Mouse (Mus musculus): ENCODE results near the gene Gc.
A peak's percentile ranks its signal among the peaks of the same experiment; 100 is the strongest.

Gene Gc

GRCm38 (mm10) chr5:89457554-89458062, at the start of gene Gc:
Gene Gc (minus strand): TSS chr5:89457898.
- no peak for DNase-seq (ENCODE audit: low spot score in 2 of 2)

GRCm38 (mm10) chr5:89500182-89500581, 42.5 kb upstream of the Gc start:
- DNase-seq (ENCODE audit: low spot score in 2 of 2) = no peak

GRCm38 (mm10) chr5:89492560-89492959, 34.9 kb upstream of the Gc start:
- no peak for DNase-seq (ENCODE audit: low spot score in 2 of 2)

GRCm38 (mm10) chr5:89470483-89470882, 12.8 kb upstream of the Gc start:
- no peak for DNase-seq (ENCODE audit: low spot score in 2 of 2)

- DNase-seq (ENCODE audit: low spot score in 2 of 2) = no peak
These were observed 10.2 kb upstream of the Gc start for GRCm38 (mm10) chr5:89467886-89468285.

- DNase-seq (ENCODE audit: low spot score in 2 of 2) = no peak
These were observed 9.3 kb upstream of the Gc start for GRCm38 (mm10) chr5:89467045-89467444.

- no peak for DNase-seq (ENCODE audit: low spot score in 2 of 2)
These were observed 8.6 kb upstream of the Gc start for GRCm38 (mm10) chr5:89466275-89466674.

GRCm38 (mm10) chr5:89461817-89462216, 4.1 kb upstream of the Gc start:
- DNase-seq (ENCODE audit: low spot score in 2 of 2) = no peak

- no peak for DNase-seq (ENCODE audit: low spot score in 2 of 2)
These were observed 1.9 kb upstream of the Gc start for GRCm38 (mm10) chr5:89459591-89459990.

GRCm38 (mm10) chr5:89458987-89459386, 1.3 kb upstream of the Gc start:
- no peak for DNase-seq (ENCODE audit: low spot score in 2 of 2)

- peak in 1 of 2 experiments; percentile 24 for DNase-seq (ENCODE audit: low spot score in 2 of 2)
These were observed 2.2 kb downstream of the Gc start for GRCm38 (mm10) chr5:89455526-89455925.

GRCm38 (mm10) chr5:89450798-89451197, 6.9 kb downstream of the Gc start:
- no peak for DNase-seq (ENCODE audit: low spot score in 2 of 2)

GRCm38 (mm10) chr5:89449325-89449724, 8.4 kb downstream of the Gc start:
- no peak for DNase-seq (ENCODE audit: low spot score in 2 of 2)

GRCm38 (mm10) chr5:89447978-89448377, 9.7 kb downstream of the Gc start:
- no peak for DNase-seq (ENCODE audit: low spot score in 2 of 2)

GRCm38 (mm10) chr5:89444360-89444759, 13.3 kb downstream of the Gc start:
- DNase-seq (ENCODE audit: low spot score in 2 of 2) = no peak

- no peak for DNase-seq (ENCODE audit: low spot score in 2 of 2)
These were observed 46.2 kb downstream of the Gc start for GRCm38 (mm10) chr5:89411536-89411935.

- DNase-seq (ENCODE audit: low spot score in 2 of 2) = no peak
These were observed 50.2 kb downstream of the Gc start for GRCm38 (mm10) chr5:89407376-89408082.

GRCm38 (mm10) chr5:89405132-89405531, 52.6 kb downstream of the Gc start:
- DNase-seq (ENCODE audit: low spot score in 2 of 2) = no peak

GRCm38 (mm10) chr5:89390405-89390804, 67.3 kb downstream of the Gc start:
- no peak for DNase-seq (ENCODE audit: low spot score in 2 of 2)

GRCm38 (mm10) chr5:89384204-89384603, 73.5 kb downstream of the Gc start:
- DNase-seq (ENCODE audit: low spot score in 2 of 2) = no peak

- DNase-seq (ENCODE audit: low spot score in 2 of 2) = no peak
These were observed 76.4 kb downstream of the Gc start for GRCm38 (mm10) chr5:89381340-89381739.

- no peak for DNase-seq (ENCODE audit: low spot score in 2 of 2)
These were observed 87.6 kb downstream of the Gc start for GRCm38 (mm10) chr5:89370140-89370539.

- no peak for DNase-seq (ENCODE audit: low spot score in 2 of 2)
These were observed 89.5 kb downstream of the Gc start for GRCm38 (mm10) chr5:89368045-89368743.
